ENCODE assay signal across 26 mouse cellular contexts in genomic region chr1:92511646-92512045, GRCm38 (mm10). TPM values are rescaled to one million over a fixed set of nuclear protein-coding genes. Genes with fewer than 3 reads are reported as not detected.
"Had no signal": no experiment of that assay in that cellular context is flagged by ENCODE, and none has a peak within 500 bp of the region (broad histone marks: within the 10 kb centered on the region; RNA-seq: fewer than 3 reads in every experiment).

No protein-coding gene starts in this region.

RNA-seq across cellular contexts. Expression of gene Olfr1414, which starts 6.8 kb away (rescaled TPM):
- polyA plus RNA-seq: heart, embryonic 11.5 days; heart, embryonic 12.5 days; heart, embryonic 13.5 days; heart, embryonic 14.5 days; heart, embryonic 15.5 days; heart, embryonic 16.5 days; heart, postnatal 0 days; hindbrain, embryonic 10.5 days; hindbrain, embryonic 11.5 days; hindbrain, embryonic 12.5 days; hindbrain, embryonic 13.5 days; hindbrain, embryonic 14.5 days; hindbrain, embryonic 15.5 days; hindbrain, embryonic 16.5 days; hindbrain, postnatal 0 days; inflammation-experienced regulatory T-cells, adult 6 months; intestine, embryonic 14.5 days; intestine, embryonic 15.5 days; intestine, embryonic 16.5 days; intestine, postnatal 0 days; kidney, adult 2 months; kidney, embryonic 14.5 days; kidney, embryonic 15.5 days; kidney, embryonic 16.5 days; kidney, postnatal 0 days; large intestine, adult 2 months had no signal

RNA-seq across cellular contexts. Expression of gene Olfr1415, which starts 15.7 kb away (rescaled TPM):
- polyA plus RNA-seq: heart, embryonic 11.5 days; heart, embryonic 12.5 days; heart, embryonic 13.5 days; heart, embryonic 14.5 days; heart, embryonic 15.5 days; heart, embryonic 16.5 days; heart, postnatal 0 days; hindbrain, embryonic 10.5 days; hindbrain, embryonic 11.5 days; hindbrain, embryonic 12.5 days; hindbrain, embryonic 13.5 days; hindbrain, embryonic 14.5 days; hindbrain, embryonic 15.5 days; hindbrain, embryonic 16.5 days; hindbrain, postnatal 0 days; inflammation-experienced regulatory T-cells, adult 6 months; intestine, embryonic 14.5 days; intestine, embryonic 15.5 days; intestine, embryonic 16.5 days; intestine, postnatal 0 days; kidney, adult 2 months; kidney, embryonic 14.5 days; kidney, embryonic 15.5 days; kidney, embryonic 16.5 days; kidney, postnatal 0 days; large intestine, adult 2 months had no signal

RNA-seq across cellular contexts. Expression of gene Olfr1416, which starts 26.7 kb away (rescaled TPM):
- polyA plus RNA-seq: heart, embryonic 11.5 days; heart, embryonic 12.5 days; heart, embryonic 13.5 days; heart, embryonic 14.5 days; heart, embryonic 15.5 days; heart, embryonic 16.5 days; heart, postnatal 0 days; hindbrain, embryonic 10.5 days; hindbrain, embryonic 11.5 days; hindbrain, embryonic 12.5 days; hindbrain, embryonic 13.5 days; hindbrain, embryonic 14.5 days; hindbrain, embryonic 15.5 days; hindbrain, embryonic 16.5 days; hindbrain, postnatal 0 days; inflammation-experienced regulatory T-cells, adult 6 months; intestine, embryonic 14.5 days; intestine, embryonic 15.5 days; intestine, embryonic 16.5 days; intestine, postnatal 0 days; kidney, adult 2 months; kidney, embryonic 14.5 days; kidney, embryonic 15.5 days; kidney, embryonic 16.5 days; kidney, postnatal 0 days; large intestine, adult 2 months had no signal

RNA-seq across cellular contexts. Expression of gene Olfr1413, which starts 59.5 kb away (rescaled TPM):
- polyA plus RNA-seq: heart, embryonic 11.5 days; heart, embryonic 12.5 days; heart, embryonic 13.5 days; heart, embryonic 14.5 days; heart, embryonic 15.5 days; heart, embryonic 16.5 days; heart, postnatal 0 days; hindbrain, embryonic 10.5 days; hindbrain, embryonic 11.5 days; hindbrain, embryonic 12.5 days; hindbrain, embryonic 13.5 days; hindbrain, embryonic 14.5 days; hindbrain, embryonic 15.5 days; hindbrain, embryonic 16.5 days; hindbrain, postnatal 0 days; inflammation-experienced regulatory T-cells, adult 6 months; intestine, embryonic 14.5 days; intestine, embryonic 15.5 days; intestine, embryonic 16.5 days; intestine, postnatal 0 days; kidney, adult 2 months; kidney, embryonic 14.5 days; kidney, embryonic 15.5 days; kidney, embryonic 16.5 days; kidney, postnatal 0 days; large intestine, adult 2 months had no signal
